Mouse (Mus musculus): ENCODE results near the gene Samd4b. TPM values are rescaled to one million over a fixed set of nuclear protein-coding genes. Genes with fewer than 3 reads are reported as not detected.
"Not testable (repeated sequence)": the region's sequence is repeated elsewhere in the genome, so short reads cannot be mapped to it uniquely, and the experiment has no call there.

Samd4b gene
- polyA plus RNA-seq, 1 experiment = 118 TPM

- no peak for TF ChIP-seq GATA1 (IDR thresholded peaks at IDR 0.05; ENCODE audit: low read length)
Measured at GRCm38 (mm10) chr7:28557069-28557468, 40.9 kb downstream of the Samd4b start.

GRCm38 (mm10) chr7:28555939-28556535 is 41.9 kb downstream of the Samd4b start:
- TF ChIP-seq GATA1 (IDR thresholded peaks at IDR 0.05; ENCODE audit: low read length) = no peak

- no peak for TF ChIP-seq GATA1 (IDR thresholded peaks at IDR 0.05; ENCODE audit: low read length)
Measured at GRCm38 (mm10) chr7:28553076-28553475, 44.9 kb downstream of the Samd4b start.

GRCm38 (mm10) chr7:28547628-28548027 is 50.3 kb downstream of the Samd4b start:
- TF ChIP-seq GATA1 (IDR thresholded peaks at IDR 0.05; ENCODE audit: low read length) = no peak

GRCm38 (mm10) chr7:28547154-28547553 is 50.8 kb downstream of the Samd4b start, which contains the start of gene Nccrp1:
Gene Nccrp1, minus strand, starts transcription at chr7:28547254.
- no peak for TF ChIP-seq GATA1 (IDR thresholded peaks at IDR 0.05; ENCODE audit: low read length)

GRCm38 (mm10) chr7:28546649-28547048 is 51.3 kb downstream of the Samd4b start:
- TF ChIP-seq GATA1 (IDR thresholded peaks at IDR 0.05; ENCODE audit: low read length) = no peak

GRCm38 (mm10) chr7:28545891-28546210 is 52.1 kb downstream of the Samd4b start:
- TF ChIP-seq GATA1 (IDR thresholded peaks at IDR 0.05; ENCODE audit: low read length) = no peak

- TF ChIP-seq GATA1 (IDR thresholded peaks at IDR 0.05; ENCODE audit: low read length) = no peak
Measured at GRCm38 (mm10) chr7:28545048-28545890, 52.7 kb downstream of the Samd4b start.

GRCm38 (mm10) chr7:28544051-28544601 is 53.8 kb downstream of the Samd4b start:
- no peak for TF ChIP-seq GATA1 (IDR thresholded peaks at IDR 0.05; ENCODE audit: low read length)

- TF ChIP-seq GATA1 (IDR thresholded peaks at IDR 0.05; ENCODE audit: low read length) = no peak
Measured at GRCm38 (mm10) chr7:28540526-28540925, 57.4 kb downstream of the Samd4b start, which contains the start of gene Sycn. Gene Sycn, plus strand, starts transcription at chr7:28540885.

- no peak for TF ChIP-seq GATA1 (IDR thresholded peaks at IDR 0.05; ENCODE audit: low read length)
Measured at GRCm38 (mm10) chr7:28532005-28532404, 65.9 kb downstream of the Samd4b start.

GRCm38 (mm10) chr7:28527922-28528719 is 69.8 kb downstream of the Samd4b start:
- TF ChIP-seq GATA1 (IDR thresholded peaks at IDR 0.05; ENCODE audit: low read length) = no peak

GRCm38 (mm10) chr7:28522536-28522935 is 75.4 kb downstream of the Samd4b start, which contains the start of gene Ifnl3:
Gene Ifnl3, plus strand, starts transcription at chr7:28522836.
- TF ChIP-seq GATA1 (IDR thresholded peaks at IDR 0.05; ENCODE audit: low read length) = not testable (repeated sequence)

- TF ChIP-seq GATA1 (IDR thresholded peaks at IDR 0.05; ENCODE audit: low read length) = no peak
Measured at GRCm38 (mm10) chr7:28511441-28511840, 86.5 kb downstream of the Samd4b start.

- TF ChIP-seq GATA1 (IDR thresholded peaks at IDR 0.05; ENCODE audit: low read length) = not testable (repeated sequence)
Measured at GRCm38 (mm10) chr7:28510405-28510974, 87.5 kb downstream of the Samd4b start, which contains the start of gene Ifnl2. Gene Ifnl2, minus strand, starts transcription at chr7:28510455.

Data from G1E-ER4 (cell line).